Mouse (Mus musculus): ENCODE data around the gene Rasgef1c. TPM values are rescaled to one million over a fixed set of nuclear protein-coding genes. Genes with fewer than 3 reads are reported as not detected.
A peak's percentile ranks its signal among the peaks of the same experiment; 100 is the strongest.

The Rasgef1c gene
- polyA plus RNA-seq, 1 experiment from 2014 or later: 0.19 TPM

- DNase-seq (ENCODE audit: low spot score): no peak
- WGBS: 91% methylated on average over 5 of the region's 5 CpGs
- no peaks in the 10 kb centered on the region for H3K4me1 ChIP-seq
- H3K27ac ChIP-seq (replicated peaks): no peak overlapping the region
- no peak overlapping the region for H3K4me3 ChIP-seq
- H3K27me3 ChIP-seq (replicated peaks; ENCODE audit: low read depth, poor library complexity, severe bottlenecking): no peaks in the 10 kb centered on the region
- peaks cover 5% of the 10 kb centered on the region; the same call in 1 of the 2 replicates for H3K36me3 ChIP-seq (replicated peaks)
- H3K9me3 ChIP-seq: no peaks in the 10 kb centered on the region; the same call in 1 of the 2 replicates
Measured at GRCm38 (mm10) chr11:49891993-49892392, 9.6 kb upstream of the Rasgef1c start.

- Histone ChIP-seq H3K4me1 (no peaks in the 10 kb centered on the region), H3K27me3 (replicated peaks; ENCODE audit: low read depth, poor library complexity, severe bottlenecking) (peaks cover 5% of the 10 kb centered on the region), H3K9me3 (peaks cover 6% of the 10 kb centered on the region; the same call in 1 of the 2 replicates), H3K36me3 (replicated peaks) (0 out of 2 replicates have a peak, but pooled peaks cover 3% of the 10 kb centered on the region), H3K4me3 (no peak overlapping the region), H3K27ac (replicated peaks) (no peak overlapping the region)
- WGBS: 84% methylated on average over 11 of the region's 11 CpGs
- no peak for DNase-seq (ENCODE audit: low spot score)
Measured at GRCm38 (mm10) chr11:49893806-49894205, 7.8 kb upstream of the Rasgef1c start.

DNA sequence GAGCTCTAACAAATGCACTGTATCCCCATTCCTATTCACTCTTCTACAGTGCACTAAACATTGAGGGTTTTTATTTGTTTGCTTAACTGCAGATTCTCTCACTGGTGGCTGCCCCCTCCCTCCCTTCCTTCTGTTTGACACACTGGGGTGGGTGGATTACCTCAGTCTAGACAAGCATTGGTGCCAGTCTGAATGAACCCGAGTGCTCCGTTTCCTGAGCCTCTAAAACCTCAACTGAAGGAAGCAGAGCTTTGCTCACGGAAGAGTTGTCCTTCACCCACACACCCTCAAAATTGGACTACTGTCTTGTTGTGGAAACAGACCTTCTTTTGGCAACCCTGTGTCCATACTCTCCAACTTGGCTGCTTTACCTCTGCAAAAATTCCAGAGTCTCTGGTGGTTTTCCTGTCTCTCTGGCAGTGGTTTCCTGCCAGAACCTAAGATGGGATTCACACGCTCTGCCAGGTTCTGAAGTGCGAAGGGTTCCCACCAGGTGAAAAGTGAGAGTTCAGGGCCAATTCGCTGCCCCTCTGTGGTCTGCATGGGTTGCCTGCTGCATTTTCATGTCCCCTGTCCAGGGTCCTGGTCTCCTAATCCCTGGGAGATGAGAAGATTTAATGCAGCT is 5.6 kb upstream of the Rasgef1c start:
- Histone ChIP-seq H3K4me3 (no peak overlapping the region), H3K36me3 (replicated peaks) (no peaks in the 10 kb centered on the region), H3K27ac (replicated peaks) (no peak overlapping the region), H3K4me1 (peaks cover under 1% of the 10 kb centered on the region; the same call in 1 of the 2 replicates), H3K27me3 (replicated peaks; ENCODE audit: low read depth, poor library complexity, severe bottlenecking) (peaks cover 28% of the 10 kb centered on the region), H3K9me3 (peaks cover 6% of the 10 kb centered on the region; the same call in 1 of the 2 replicates)
- WGBS: 64% methylated on average over 6 of the region's 6 CpGs
- DNase-seq (ENCODE audit: low spot score): no peak

DNA sequence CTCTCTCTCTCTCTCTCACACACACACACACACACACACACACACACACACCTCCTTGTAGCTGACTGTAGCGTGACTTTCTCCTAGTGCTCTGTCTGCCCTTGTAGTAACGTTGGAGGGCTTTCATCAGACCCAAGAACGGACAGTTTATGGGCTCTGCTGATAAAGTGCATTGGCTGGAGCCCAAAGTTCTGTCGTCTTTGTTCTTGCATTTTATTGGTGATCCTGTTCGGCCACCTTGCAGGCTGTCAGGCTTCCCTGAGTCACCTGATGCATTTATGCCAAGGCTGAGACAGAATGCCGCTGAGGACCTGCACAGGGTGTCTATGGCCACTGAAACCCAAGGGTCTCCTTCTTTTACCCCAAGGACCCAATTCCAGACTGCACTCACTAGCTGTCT is 1.6 kb upstream of the Rasgef1c start:
- H3K27me3 ChIP-seq (replicated peaks; ENCODE audit: low read depth, poor library complexity, severe bottlenecking): peaks cover 53% of the 10 kb centered on the region
- H3K9me3 ChIP-seq: peaks cover 6% of the 10 kb centered on the region; the same call in 1 of the 2 replicates
- H3K36me3 ChIP-seq (replicated peaks): no peaks in the 10 kb centered on the region
- no peak overlapping the region for H3K27ac ChIP-seq (replicated peaks)
- H3K4me1 ChIP-seq: peaks cover 12% of the 10 kb centered on the region
- no peak overlapping the region for H3K4me3 ChIP-seq
- WGBS: 78% methylated on average over 6 of the region's 6 CpGs
- no peak for DNase-seq (ENCODE audit: low spot score)

GRCm38 (mm10) chr11:49900962-49901658 is 525 bp upstream of the Rasgef1c start:
- DNase-seq (ENCODE audit: low spot score): no peak
- Histone ChIP-seq H3K27ac (replicated peaks) (0 out of 2 replicates have a peak overlapping the region, but pooled peaks have one; percentile 51), H3K4me1 (peaks cover 12% of the 10 kb centered on the region), H3K4me3 (peak overlapping the region; percentile 75), H3K27me3 (replicated peaks; ENCODE audit: low read depth, poor library complexity, severe bottlenecking) (peaks cover 53% of the 10 kb centered on the region), H3K9me3 (peaks cover 6% of the 10 kb centered on the region; the same call in 1 of the 2 replicates), H3K36me3 (replicated peaks) (no peaks in the 10 kb centered on the region)
- 32% methylated on average over 15 of the region's 15 CpGs for WGBS

- Histone ChIP-seq H3K9me3 (no peaks in the 10 kb centered on the region), H3K27me3 (replicated peaks; ENCODE audit: low read depth, poor library complexity, severe bottlenecking) (peaks cover 53% of the 10 kb centered on the region), H3K4me1 (peaks cover 12% of the 10 kb centered on the region), H3K27ac (replicated peaks) (no peak overlapping the region), H3K4me3 (no peak overlapping the region), H3K36me3 (replicated peaks) (no peaks in the 10 kb centered on the region)
- WGBS: 16% methylated on average over 7 of the region's 7 CpGs
- peak; percentile 68 for DNase-seq (ENCODE audit: low spot score)
Measured at GRCm38 (mm10) chr11:49903333-49903732, 1.7 kb downstream of the Rasgef1c start.

- H3K36me3 ChIP-seq (replicated peaks): no peaks in the 10 kb centered on the region
- no peaks in the 10 kb centered on the region for H3K4me1 ChIP-seq
- H3K4me3 ChIP-seq: no peak overlapping the region
- WGBS: 79% methylated on average over 15 of the region's 15 CpGs
- no peaks in the 10 kb centered on the region for H3K27me3 ChIP-seq (replicated peaks; ENCODE audit: low read depth, poor library complexity, severe bottlenecking)
- no peaks in the 10 kb centered on the region for H3K9me3 ChIP-seq
- no peak overlapping the region for H3K27ac ChIP-seq (replicated peaks)
- DNase-seq (ENCODE audit: low spot score): no peak
Measured at GRCm38 (mm10) chr11:49918521-49919180, 17.0 kb downstream of the Rasgef1c start.

- H3K9me3 ChIP-seq: no peaks in the 10 kb centered on the region
- DNase-seq (ENCODE audit: low spot score): no peak
- no peaks in the 10 kb centered on the region for H3K27me3 ChIP-seq (replicated peaks; ENCODE audit: low read depth, poor library complexity, severe bottlenecking)
Measured at GRCm38 (mm10) chr11:49919304-49919703, 17.7 kb downstream of the Rasgef1c start.

GRCm38 (mm10) chr11:49923539-49923938 is 21.9 kb downstream of the Rasgef1c start:
- Histone ChIP-seq H3K4me1 (peaks cover 19% of the 10 kb centered on the region), H3K36me3 (replicated peaks) (no peaks in the 10 kb centered on the region), H3K9me3 (no peaks in the 10 kb centered on the region), H3K27me3 (replicated peaks; ENCODE audit: low read depth, poor library complexity, severe bottlenecking) (peaks cover 7% of the 10 kb centered on the region; the same call in 1 of the 2 replicates), H3K4me3 (no peak overlapping the region), H3K27ac (replicated peaks) (no peak overlapping the region)
- peak; percentile 37 for DNase-seq (ENCODE audit: low spot score)
- 62% methylated on average over 9 of the region's 9 CpGs for WGBS

More at GRCm38 (mm10) chr11:49919304-49919703, 17.7 kb downstream of the Rasgef1c start:
- H3K4me1 ChIP-seq: no peaks in the 10 kb centered on the region
- H3K27ac ChIP-seq (replicated peaks): no peak overlapping the region
- H3K4me3 ChIP-seq: no peak overlapping the region
- H3K36me3 ChIP-seq (replicated peaks): no peaks in the 10 kb centered on the region
- WGBS: 88% methylated on average over 6 of the region's 6 CpGs

DNA sequence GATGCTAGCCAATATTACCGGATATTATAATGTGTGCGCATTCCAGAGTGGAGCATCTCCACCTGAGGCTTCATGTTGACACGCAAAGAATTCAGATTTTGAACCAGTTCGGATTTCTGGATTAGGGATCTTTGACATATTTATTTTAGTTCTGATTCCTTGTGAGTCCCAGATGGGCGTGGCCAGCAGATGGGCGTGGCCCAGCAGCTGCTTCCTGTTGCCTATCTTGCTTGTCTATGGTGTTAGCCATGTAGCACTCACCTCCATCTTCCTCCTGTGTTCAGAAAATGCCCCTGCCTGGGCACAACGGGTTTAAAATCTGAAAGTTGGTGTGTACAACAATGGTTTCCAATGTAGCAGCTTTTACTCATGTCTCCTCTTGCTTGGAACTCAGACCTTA is 24.5 kb downstream of the Rasgef1c start:
- peaks cover 22% of the 10 kb centered on the region for H3K4me1 ChIP-seq
- no peaks in the 10 kb centered on the region for H3K36me3 ChIP-seq (replicated peaks)
- no peak overlapping the region for H3K27ac ChIP-seq (replicated peaks)
- 75% methylated on average over 7 of the region's 7 CpGs for WGBS
- H3K4me3 ChIP-seq: no peak overlapping the region
- DNase-seq (ENCODE audit: low spot score): no peak
- no peaks in the 10 kb centered on the region for H3K9me3 ChIP-seq
- H3K27me3 ChIP-seq (replicated peaks; ENCODE audit: low read depth, poor library complexity, severe bottlenecking): peaks cover 7% of the 10 kb centered on the region; the same call in 1 of the 2 replicates

DNA sequence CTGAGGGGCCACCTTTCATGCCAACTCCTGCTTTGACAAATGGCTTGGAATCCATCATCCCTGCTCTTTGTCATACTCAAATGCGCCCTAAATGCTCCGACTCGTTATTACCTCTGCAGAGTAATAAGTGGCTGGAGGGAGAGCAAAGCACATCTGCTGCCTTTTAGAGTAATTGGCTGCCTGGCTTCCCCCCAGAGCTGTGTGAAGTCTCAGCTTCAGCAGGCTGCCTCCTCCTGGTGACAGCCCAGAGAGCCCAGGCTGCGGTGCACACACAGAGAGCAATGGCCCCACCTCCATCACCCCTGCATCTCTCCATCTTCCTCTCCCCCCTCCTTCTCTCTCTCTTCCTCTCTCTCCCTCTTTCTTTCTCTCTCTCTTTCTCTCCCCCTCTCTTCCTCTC is 25.5 kb downstream of the Rasgef1c start:
- Histone ChIP-seq H3K4me1 (peaks cover 32% of the 10 kb centered on the region), H3K36me3 (replicated peaks) (no peaks in the 10 kb centered on the region), H3K27me3 (replicated peaks; ENCODE audit: low read depth, poor library complexity, severe bottlenecking) (peaks cover 7% of the 10 kb centered on the region; the same call in 1 of the 2 replicates), H3K4me3 (no peak overlapping the region), H3K9me3 (no peaks in the 10 kb centered on the region), H3K27ac (replicated peaks) (0 out of 2 replicates have a peak overlapping the region, but pooled peaks have one; percentile 3)
- WGBS: 32% methylated on average over 4 of the region's 4 CpGs
- DNase-seq (ENCODE audit: low spot score): peak; percentile 61

DNA sequence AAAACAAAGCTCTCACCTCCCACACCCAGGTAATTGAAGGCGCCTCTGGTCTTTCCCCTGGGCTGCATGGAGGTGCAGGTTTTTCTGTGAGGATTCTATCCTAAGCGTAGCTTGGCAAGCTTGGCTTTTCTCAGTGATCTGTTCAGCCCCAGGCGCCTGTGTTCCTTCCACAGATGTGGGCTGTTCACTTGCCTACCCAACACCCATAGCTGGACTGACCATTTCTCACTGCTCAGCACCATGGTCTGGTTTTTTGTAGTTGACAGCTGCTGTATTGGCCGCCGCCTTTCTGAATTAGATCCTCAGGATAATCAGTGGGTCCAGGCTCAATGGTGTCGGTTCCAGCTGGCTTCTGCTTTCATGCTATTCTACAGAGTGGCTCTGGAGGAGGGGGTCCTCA is 26.0 kb downstream of the Rasgef1c start:
- H3K4me3 ChIP-seq: no peak overlapping the region
- WGBS: 79% methylated on average over 6 of the region's 6 CpGs
- no peaks in the 10 kb centered on the region for H3K9me3 ChIP-seq
- no peak for DNase-seq (ENCODE audit: low spot score)
- H3K27me3 ChIP-seq (replicated peaks; ENCODE audit: low read depth, poor library complexity, severe bottlenecking): peaks cover 7% of the 10 kb centered on the region; the same call in 1 of the 2 replicates
- H3K27ac ChIP-seq (replicated peaks): no peak overlapping the region
- no peaks in the 10 kb centered on the region for H3K36me3 ChIP-seq (replicated peaks)
- H3K4me1 ChIP-seq: peaks cover 36% of the 10 kb centered on the region
